Mouse (Mus musculus): Measurements from ENCODE around the gene Hltf. TPM values are rescaled to one million over a fixed set of nuclear protein-coding genes. Genes with fewer than 3 reads are reported as not detected.
"Not testable (repeated sequence)": the region's sequence is repeated elsewhere in the genome, so short reads cannot be mapped to it uniquely, and the experiment has no call there.

The Hltf gene
- polyA plus RNA-seq (2015; fragmentation: Nextera tagmentation; extraction: Ambion mirVana), result 20.1 and 21.6 TPM in 2 replicates

- Histone ChIP-seq H3K4me1 (replicated peaks) (peaks cover 11% of the 10 kb centered on the region), H3K9ac (peak within 1 kb of the TSS; percentile 82), H3K27me3 (no peaks in the 10 kb centered on the region), H3K4me2 (peak within 1 kb of the TSS; percentile 63), H3K36me3 (peaks cover 5% of the 10 kb centered on the region), H3K9me3 (no peaks in the 10 kb centered on the region), H3K4me3 (peak within 1 kb of the TSS; percentile 75), H3K27ac (peak within 1 kb of the TSS; percentile 90)
- peak; percentile 100 for ATAC-seq (ENCODE audit: low FRiP score)
- under 1% methylated on average over 51 of the region's 54 CpGs for WGBS
These were observed at the start of gene Hltf for GRCm38 (mm10) chr3:20057306-20058196. TSS of gene Hltf (plus strand) at chr3:20057811.

GRCm38 (mm10) chr3:20010464-20010863 lies 47.1 kb upstream of the Hltf start:
- H3K27me3 ChIP-seq, result no peaks in the 10 kb centered on the region
- peaks cover 49% of the 10 kb centered on the region for H3K36me3 ChIP-seq
- H3K4me3 ChIP-seq, result no peak overlapping the region
- no peaks in the 10 kb centered on the region for H3K9me3 ChIP-seq
- H3K9ac ChIP-seq, result no peak overlapping the region
- no peak overlapping the region for H3K4me2 ChIP-seq
- WGBS, result 90% methylated on average over 9 of the region's 9 CpGs
- H3K27ac ChIP-seq, result no peak overlapping the region
- ATAC-seq (ENCODE audit: low FRiP score), result no peak
- H3K4me1 ChIP-seq (replicated peaks), result no peaks in the 10 kb centered on the region

- 84% methylated on average over 7 of the region's 7 CpGs for WGBS
- H3K9me3 ChIP-seq; H3K4me1 ChIP-seq (replicated peaks); ATAC-seq (ENCODE audit: low FRiP score); H3K9ac ChIP-seq; H3K27me3 ChIP-seq; H3K4me2 ChIP-seq; H3K27ac ChIP-seq; H3K4me3 ChIP-seq: not testable (repeated sequence)
- peaks cover 53% of the 10 kb centered on the region for H3K36me3 ChIP-seq
These were observed 46.7 kb upstream of the Hltf start for GRCm38 (mm10) chr3:20010905-20011304.

- Histone ChIP-seq H3K4me2 (no peak overlapping the region), H3K4me1 (replicated peaks) (no peaks in the 10 kb centered on the region), H3K36me3 (peaks cover 66% of the 10 kb centered on the region), H3K4me3 (no peak overlapping the region), H3K9ac (no peak overlapping the region), H3K27me3 (no peaks in the 10 kb centered on the region), H3K27ac (no peak overlapping the region), H3K9me3 (no peaks in the 10 kb centered on the region)
- ATAC-seq (ENCODE audit: low FRiP score), result peak; percentile 66; the same call in 1 of the 2 replicates
- 97% methylated on average over 2 of the region's 2 CpGs for WGBS
These were observed 43.2 kb upstream of the Hltf start for GRCm38 (mm10) chr3:20014454-20014853.

GRCm38 (mm10) chr3:20018076-20018475 lies 39.5 kb upstream of the Hltf start:
- Histone ChIP-seq H3K4me3 (no peak overlapping the region), H3K4me2 (no peak overlapping the region), H3K36me3 (peaks cover 73% of the 10 kb centered on the region), H3K27ac (no peak overlapping the region), H3K27me3 (no peaks in the 10 kb centered on the region), H3K9me3 (no peaks in the 10 kb centered on the region), H3K9ac (no peak overlapping the region), H3K4me1 (replicated peaks) (no peaks in the 10 kb centered on the region)
- no peak for ATAC-seq (ENCODE audit: low FRiP score)
- 92% methylated on average over 8 of the region's 8 CpGs for WGBS

GRCm38 (mm10) chr3:20023832-20024231 lies 33.8 kb upstream of the Hltf start:
- H3K4me2 ChIP-seq, result no peak overlapping the region
- H3K4me3 ChIP-seq, result no peak overlapping the region
- H3K36me3 ChIP-seq, result peaks cover 72% of the 10 kb centered on the region
- no peak overlapping the region for H3K27ac ChIP-seq
- no peak overlapping the region for H3K9ac ChIP-seq
- ATAC-seq (ENCODE audit: low FRiP score), result no peak
- WGBS, result 52% methylated on average over 1 of the region's 1 CpGs
- H3K27me3 ChIP-seq, result no peaks in the 10 kb centered on the region
- H3K4me1 ChIP-seq (replicated peaks), result no peaks in the 10 kb centered on the region
- H3K9me3 ChIP-seq, result no peaks in the 10 kb centered on the region

- Histone ChIP-seq H3K4me1 (replicated peaks) (no peaks in the 10 kb centered on the region), H3K4me2 (no peak overlapping the region), H3K9me3 (no peaks in the 10 kb centered on the region), H3K27me3 (no peaks in the 10 kb centered on the region), H3K27ac (no peak overlapping the region), H3K9ac (no peak overlapping the region), H3K36me3 (peaks cover 60% of the 10 kb centered on the region), H3K4me3 (no peak overlapping the region)
- no peak for ATAC-seq (ENCODE audit: low FRiP score)
These were observed 31.1 kb upstream of the Hltf start for GRCm38 (mm10) chr3:20026481-20026880.

GRCm38 (mm10) chr3:20026996-20027689 lies 30.5 kb upstream of the Hltf start:
- Histone ChIP-seq H3K27me3 (no peaks in the 10 kb centered on the region), H3K9ac (no peak overlapping the region), H3K27ac (no peak overlapping the region), H3K4me1 (replicated peaks) (no peaks in the 10 kb centered on the region), H3K4me2 (no peak overlapping the region), H3K9me3 (no peaks in the 10 kb centered on the region), H3K4me3 (no peak overlapping the region), H3K36me3 (peaks cover 55% of the 10 kb centered on the region)
- ATAC-seq (ENCODE audit: low FRiP score), result no peak
- 93% methylated on average over 8 of the region's 8 CpGs for WGBS

GRCm38 (mm10) chr3:20027788-20028187 lies 29.8 kb upstream of the Hltf start:
- no peaks in the 10 kb centered on the region for H3K27me3 ChIP-seq
- no peaks in the 10 kb centered on the region for H3K4me1 ChIP-seq (replicated peaks)
- H3K9me3 ChIP-seq, result no peaks in the 10 kb centered on the region
- no peak overlapping the region for H3K4me3 ChIP-seq
- peaks cover 49% of the 10 kb centered on the region for H3K36me3 ChIP-seq
- no peak overlapping the region for H3K27ac ChIP-seq
- no peak for ATAC-seq (ENCODE audit: low FRiP score)
- H3K4me2 ChIP-seq, result no peak overlapping the region
- WGBS, result 87% methylated on average over 5 of the region's 5 CpGs
- no peak overlapping the region for H3K9ac ChIP-seq

GRCm38 (mm10) chr3:20028640-20029039 lies 29.0 kb upstream of the Hltf start:
- H3K4me2 ChIP-seq, result no peak overlapping the region
- H3K4me3 ChIP-seq, result no peak overlapping the region
- peaks cover 40% of the 10 kb centered on the region for H3K36me3 ChIP-seq
- 95% methylated on average over 3 of the region's 3 CpGs for WGBS
- H3K27me3 ChIP-seq, result no peaks in the 10 kb centered on the region
- no peaks in the 10 kb centered on the region for H3K9me3 ChIP-seq
- peaks cover 3% of the 10 kb centered on the region for H3K4me1 ChIP-seq (replicated peaks)
- H3K9ac ChIP-seq, result no peak overlapping the region
- H3K27ac ChIP-seq, result no peak overlapping the region
- no peak for ATAC-seq (ENCODE audit: low FRiP score)

GRCm38 (mm10) chr3:20030807-20031206 lies 26.8 kb upstream of the Hltf start:
- H3K27ac ChIP-seq, result no peak overlapping the region
- H3K4me1 ChIP-seq (replicated peaks), result peaks cover 13% of the 10 kb centered on the region
- ATAC-seq (ENCODE audit: low FRiP score), result no peak
- H3K9ac ChIP-seq, result no peak overlapping the region
- H3K36me3 ChIP-seq, result peaks cover 20% of the 10 kb centered on the region
- H3K4me3 ChIP-seq, result no peak overlapping the region
- 96% methylated on average over 6 of the region's 6 CpGs for WGBS
- no peaks in the 10 kb centered on the region for H3K27me3 ChIP-seq
- no peak overlapping the region for H3K4me2 ChIP-seq
- H3K9me3 ChIP-seq, result no peaks in the 10 kb centered on the region

GRCm38 (mm10) chr3:20033761-20034718 lies 23.6 kb upstream of the Hltf start:
- Histone ChIP-seq H3K4me3 (peak overlapping the region; percentile 79), H3K4me2 (peak overlapping the region; percentile 74), H3K4me1 (replicated peaks) (peaks cover 13% of the 10 kb centered on the region), H3K36me3 (no peaks in the 10 kb centered on the region), H3K27ac (no peak overlapping the region), H3K27me3 (no peaks in the 10 kb centered on the region), H3K9ac (peak overlapping the region; percentile 81), H3K9me3 (no peaks in the 10 kb centered on the region)
- no peak for ATAC-seq (ENCODE audit: low FRiP score)
- 20% methylated on average over 10 of the region's 10 CpGs for WGBS
